Mouse (Mus musculus) thymus, adult 2 months (tissue): ENCODE results near the gene Ccdc180.

ENCODE experiments used
- CTCF ChIP-seq: fragments of 200-500 bp; IDR thresholded peaks from 2 replicates; pipeline ENCODE4 v1.5.1; 2012; ENCODE audit warnings: mild to moderate bottlenecking, control low read depth, low read length, moderate library complexity, borderline replicate concordance; ENCODE audit not compliant: control insufficient read depth, poor library complexity, insufficient read depth; ENCODE audit errors: extremely low read depth
- POLR2A ChIP-seq: fragments of 200-500 bp; IDR thresholded peaks from 2 replicates; pipeline ENCODE4 v1.6.1; 2012; ENCODE audit warnings: mild to moderate bottlenecking, low read length, control low read depth, moderate library complexity; ENCODE audit not compliant: control insufficient read depth, poor library complexity, insufficient read depth; ENCODE audit errors: extremely low read depth

GRCm38 (mm10) chr4:45869021-45869815, 20.9 kb upstream of the Ccdc180 start:
- no peak for TF ChIP-seq CTCF
- TF ChIP-seq POLR2A, result no peak
